Mouse (Mus musculus) heart, embryonic 11.5 days (tissue): Measurements from ENCODE around the gene Olfr1392. TPM values are rescaled to one million over a fixed set of nuclear protein-coding genes. Genes with fewer than 3 reads are reported as not detected.
"Not testable (repeated sequence)": the region's sequence is repeated elsewhere in the genome, so short reads cannot be mapped to it uniquely, and the experiment has no call there.

Source experiments
- ATAC-seq: fragments of 200-750 bp; cut with Nextera tagmentation; replicated peaks from 2 replicates; pipeline ENCODE4 v1.8.0; 2017; ENCODE audit warnings: moderate library complexity; ENCODE audit not compliant: insufficient number of reproducible peaks, low FRiP score, low TSS enrichment
- H3K27ac ChIP-seq: fragments of 300-500 bp; sonication (generic); 2 replicates; pipeline ENCODE4 v1.5.1; 2014; ENCODE audit warnings: mild to moderate bottlenecking, low read depth, low read length
- H3K27me3 ChIP-seq: fragments of 300-500 bp; sonication (generic); 2 replicates; pipeline ENCODE4 v1.6.1; 2014; ENCODE audit warnings: mild to moderate bottlenecking, low read length, mixed read lengths; ENCODE audit not compliant: control insufficient read depth, insufficient read depth
- H3K36me3 ChIP-seq: fragments of 300-500 bp; sonication (generic); 2 replicates; pipeline ENCODE4 v1.6.1; 2014; ENCODE audit warnings: mild to moderate bottlenecking, low read length, moderate library complexity, mixed read lengths; ENCODE audit not compliant: control insufficient read depth, insufficient read depth
- H3K4me1 ChIP-seq: fragments of 300-500 bp; sonication (generic); 2 replicates; pipeline ENCODE4 v1.6.1; 2014; ENCODE audit warnings: low read length; ENCODE audit not compliant: control insufficient read depth, insufficient read depth
- H3K4me2 ChIP-seq: fragments of 300-500 bp; sonication (generic); 2 replicates; pipeline ENCODE4 v1.6.1; 2014; ENCODE audit warnings: mild to moderate bottlenecking, moderate library complexity
- H3K4me3 ChIP-seq: fragments of 300-500 bp; sonication (generic); 2 replicates; pipeline ENCODE4 v1.5.1; 2014; ENCODE audit warnings: low read depth, low read length
- H3K9ac ChIP-seq: fragments of 300-500 bp; sonication (generic); 2 replicates; pipeline ENCODE4 v1.6.1; 2014; ENCODE audit warnings: mild to moderate bottlenecking, low read depth, low read length, moderate library complexity
- H3K9me3 ChIP-seq: fragments of 300-500 bp; sonication (generic); replicated peaks from 2 replicates; pipeline ENCODE4 v1.6.1; 2016; ENCODE audit warnings: low read length; ENCODE audit not compliant: control insufficient read depth
- WGBS: fragments of 180-500 bp; shearing (Covaris S2); extraction: QIAGEN DNeasy Blood & Tissue Kit; methylation state at CpG from one replicate; pipeline ENCODE4 v1.1.7; 2014; ENCODE audit not compliant: insufficient replicate concordance; 5-methylcytosine and 5-hydroxymethylcytosine counted together
- polyA plus RNA-seq: library from polyadenylated mRNA; unstranded; fragments of >200 nt; fragmentation: Nextera tagmentation; extraction: Ambion mirVana; gene quantifications from 2 replicates; pipeline ENCODE4 v1.2.1, GENCODE M21; 2014

Gene Olfr1392
- not detected in 2 replicates for polyA plus RNA-seq

GRCm38 (mm10) chr11:49284982-49285381 is at the start of gene Olfr1392:
TSS of gene Olfr1392 (plus strand) at chr11:49285282.
- H3K9me3 ChIP-seq, ATAC-seq, H3K4me3 ChIP-seq, H3K4me1 ChIP-seq, H3K9ac ChIP-seq, H3K27ac ChIP-seq, H3K27me3 ChIP-seq, H3K36me3 ChIP-seq, H3K4me2 ChIP-seq: not testable (repeated sequence)
- WGBS = 56% methylated on average over 1 of the region's 1 CpGs

DNA sequence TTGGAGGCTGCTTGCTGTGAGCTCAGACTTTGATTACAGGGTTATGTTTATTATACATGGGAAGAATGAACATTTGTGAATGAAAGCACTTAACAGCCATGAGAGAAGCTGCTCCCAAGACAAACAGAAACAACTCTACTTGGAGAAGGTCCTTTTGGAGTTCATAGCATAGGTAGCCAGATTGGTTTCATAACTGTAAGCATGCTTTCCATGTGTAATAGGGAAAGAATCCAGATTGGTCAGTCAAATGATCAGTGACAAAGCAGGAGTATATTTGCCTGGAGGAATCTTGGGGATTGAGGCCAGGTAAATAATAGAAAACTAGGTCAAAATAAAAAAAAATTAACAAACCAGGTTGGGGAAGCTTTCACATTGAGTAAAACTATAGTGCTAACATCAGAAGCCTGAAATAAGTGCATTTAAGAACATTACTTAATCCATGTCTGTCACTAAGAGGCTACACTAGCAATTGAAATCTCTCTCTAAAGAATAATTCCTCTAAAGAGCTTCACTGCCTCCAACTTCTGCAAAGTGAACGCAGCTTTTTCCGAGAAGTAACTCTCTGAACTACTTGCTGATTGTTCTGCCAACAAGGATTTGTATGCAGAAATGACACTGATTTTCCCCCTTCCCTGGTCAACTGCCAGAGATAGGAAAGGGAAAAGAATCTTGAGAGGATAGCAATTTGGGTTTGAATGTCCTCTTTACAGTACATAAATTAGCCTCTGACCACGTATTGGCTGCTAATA is 49.4 kb upstream of the Olfr1392 start:
- Histone ChIP-seq H3K4me3 (no peak overlapping the region), H3K4me2 (no peak overlapping the region), H3K27me3 (no peaks in the 10 kb centered on the region), H3K9ac (no peak overlapping the region), H3K27ac (no peak overlapping the region), H3K9me3 (no peaks in the 10 kb centered on the region), H3K36me3 (no peaks in the 10 kb centered on the region), H3K4me1 (no peaks in the 10 kb centered on the region)
- ATAC-seq = no peak
- WGBS = 65% methylated on average over 3 of the region's 3 CpGs

- Histone ChIP-seq H3K4me2 (no peak overlapping the region), H3K27me3 (no peaks in the 10 kb centered on the region)
These were observed 48.2 kb upstream of the Olfr1392 start for GRCm38 (mm10) chr11:49236891-49237290.

DNA sequence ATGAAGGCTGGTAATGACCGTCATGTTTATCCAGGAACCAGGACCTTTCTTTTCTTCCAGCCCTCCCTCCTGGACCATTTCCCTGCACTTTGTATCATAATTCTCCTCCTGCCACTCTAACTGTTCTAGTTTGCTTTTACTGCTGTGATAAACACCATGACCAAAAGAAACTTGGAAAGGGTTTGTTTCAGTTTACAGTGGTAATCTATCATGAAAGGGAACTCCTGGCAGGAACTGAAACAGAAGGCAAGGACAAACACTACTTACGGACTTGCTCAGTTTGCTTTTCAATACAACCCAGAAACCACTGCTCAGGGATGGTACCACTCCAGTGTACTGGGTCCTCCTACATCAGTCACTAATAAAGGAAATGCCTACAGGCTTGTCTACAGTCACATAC is 47.5 kb upstream of the Olfr1392 start:
- H3K27ac ChIP-seq = no peak overlapping the region
- H3K9ac ChIP-seq = no peak overlapping the region
- no peaks in the 10 kb centered on the region for H3K9me3 ChIP-seq
- 36% methylated on average over 2 of the region's 2 CpGs for WGBS
- H3K27me3 ChIP-seq = no peaks in the 10 kb centered on the region
- no peak for ATAC-seq
- no peak overlapping the region for H3K4me2 ChIP-seq
- H3K4me1 ChIP-seq = no peaks in the 10 kb centered on the region
- H3K4me3 ChIP-seq = no peak overlapping the region
- no peaks in the 10 kb centered on the region for H3K36me3 ChIP-seq

More at GRCm38 (mm10) chr11:49236891-49237290, 48.2 kb upstream of the Olfr1392 start:
- Histone ChIP-seq H3K27ac (no peak overlapping the region), H3K9me3 (no peaks in the 10 kb centered on the region), H3K36me3 (no peaks in the 10 kb centered on the region), H3K9ac (no peak overlapping the region), H3K4me1 (no peaks in the 10 kb centered on the region), H3K4me3 (no peak overlapping the region)
- ATAC-seq = no peak
- WGBS = 78% methylated on average over 1 of the region's 1 CpGs

DNA sequence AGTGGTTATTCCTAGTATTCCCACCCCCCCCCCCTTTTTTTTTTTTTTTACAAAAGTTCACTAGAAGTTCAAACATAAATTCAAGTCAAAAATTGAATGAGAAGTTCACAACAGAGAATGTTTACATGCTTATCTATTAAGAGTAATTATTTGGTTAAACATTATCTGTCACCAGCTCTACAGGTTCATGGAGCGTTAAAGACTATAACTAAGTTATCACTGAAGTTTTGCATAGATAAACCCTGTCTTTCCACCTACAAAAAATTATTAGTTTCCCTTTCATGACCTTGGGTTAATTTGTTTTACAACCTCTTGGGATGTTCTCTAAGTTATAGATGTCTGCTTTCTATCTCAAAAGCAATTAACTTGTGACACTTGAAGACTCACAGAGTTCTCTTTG is 44.8 kb upstream of the Olfr1392 start:
- H3K4me2 ChIP-seq = no peak overlapping the region
- WGBS = 76% methylated on average over 1 of the region's 1 CpGs
- H3K36me3 ChIP-seq = no peaks in the 10 kb centered on the region
- H3K9me3 ChIP-seq = no peaks in the 10 kb centered on the region
- H3K4me1 ChIP-seq = peaks cover 8% of the 10 kb centered on the region
- H3K4me3 ChIP-seq = no peak overlapping the region
- ATAC-seq = no peak
- no peak overlapping the region for H3K27ac ChIP-seq
- H3K27me3 ChIP-seq = no peaks in the 10 kb centered on the region
- no peak overlapping the region for H3K9ac ChIP-seq

GRCm38 (mm10) chr11:49240874-49241273 is 44.2 kb upstream of the Olfr1392 start:
- Histone ChIP-seq H3K27ac (no peak overlapping the region), H3K36me3 (no peaks in the 10 kb centered on the region), H3K4me2 (no peak overlapping the region), H3K9me3 (no peaks in the 10 kb centered on the region), H3K27me3 (no peaks in the 10 kb centered on the region), H3K4me3 (no peak overlapping the region), H3K4me1 (peaks cover 14% of the 10 kb centered on the region), H3K9ac (no peak overlapping the region)
- 75% methylated on average over 4 of the region's 4 CpGs for WGBS
- no peak for ATAC-seq

DNA sequence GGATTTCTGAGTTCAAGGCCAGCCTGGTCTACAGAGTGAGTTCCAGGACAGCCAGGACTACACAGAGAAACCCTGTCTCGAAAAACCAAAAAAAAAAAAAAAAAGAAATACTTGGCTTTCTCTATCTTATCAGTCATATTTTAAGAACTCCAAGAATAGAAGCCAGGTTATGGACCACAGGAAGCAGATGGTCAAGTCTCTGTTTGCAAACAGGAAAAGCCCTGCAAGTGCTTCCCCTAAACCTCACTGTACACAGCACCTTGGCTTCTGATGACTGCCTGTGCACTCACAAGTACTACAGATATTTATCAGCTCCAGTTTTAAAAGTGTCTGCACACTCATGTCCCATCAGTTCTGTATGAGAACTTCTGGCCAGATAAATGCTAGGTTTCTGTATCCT is 43.6 kb upstream of the Olfr1392 start:
- no peaks in the 10 kb centered on the region for H3K27me3 ChIP-seq
- WGBS = 17% methylated on average over 1 of the region's 1 CpGs
- H3K9ac ChIP-seq = no peak overlapping the region
- H3K4me3 ChIP-seq = no peak overlapping the region
- H3K36me3 ChIP-seq = no peaks in the 10 kb centered on the region
- no peak overlapping the region for H3K27ac ChIP-seq
- H3K9me3 ChIP-seq = no peaks in the 10 kb centered on the region
- no peak for ATAC-seq
- peaks cover 17% of the 10 kb centered on the region for H3K4me1 ChIP-seq
- H3K4me2 ChIP-seq = no peak overlapping the region

DNA sequence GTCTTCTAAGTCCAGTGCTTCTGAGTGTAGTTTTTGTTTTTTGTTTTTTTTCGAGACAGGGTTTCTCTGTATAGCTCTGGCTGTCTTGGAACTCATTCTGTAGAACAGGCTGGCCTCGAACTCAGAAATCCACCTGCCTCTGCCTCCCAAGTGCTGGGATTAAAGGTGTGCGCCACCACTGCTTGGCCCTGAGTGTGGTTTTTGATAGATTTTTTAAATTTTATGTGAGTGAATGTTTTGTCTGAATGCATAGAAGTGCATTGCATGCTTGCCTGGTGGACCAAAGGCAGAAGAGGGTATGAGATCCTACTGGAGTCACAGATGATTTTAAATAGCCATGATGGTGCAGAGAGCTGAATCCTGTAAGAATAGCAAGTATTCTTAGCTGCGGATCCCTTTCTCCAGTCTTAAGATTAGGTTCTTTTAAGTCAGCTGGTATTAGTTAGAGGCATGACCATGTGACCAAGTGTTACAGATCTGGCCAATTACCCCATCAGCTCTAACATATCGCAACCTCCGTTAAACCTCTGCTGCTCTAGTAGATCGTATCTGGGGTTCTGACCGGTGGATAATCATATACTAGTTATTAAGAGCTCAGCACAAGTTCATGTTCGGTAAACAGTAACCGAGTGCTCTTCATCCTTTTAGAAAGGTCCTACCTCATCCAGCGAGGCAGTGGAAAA is 42.0 kb upstream of the Olfr1392 start:
- H3K27ac ChIP-seq = peak overlapping the region; percentile 92
- H3K4me3 ChIP-seq = peak overlapping the region; percentile 57
- no peaks in the 10 kb centered on the region for H3K9me3 ChIP-seq
- peak overlapping the region; percentile 68 for H3K4me2 ChIP-seq
- H3K27me3 ChIP-seq = no peaks in the 10 kb centered on the region
- ATAC-seq = no peak
- no peaks in the 10 kb centered on the region for H3K36me3 ChIP-seq
- WGBS = 22% methylated on average over 11 of the region's 11 CpGs
- peaks cover 22% of the 10 kb centered on the region for H3K4me1 ChIP-seq
- peak overlapping the region; percentile 73 for H3K9ac ChIP-seq
